Mouse (Mus musculus) cerebellum, adult 9-10 months (tissue): Measurements from ENCODE around the gene Yeats2.

Experiments
- DNase-seq: peaks from one replicate; pipeline ENCODE4 v3.0.0; 2022

Yeats2 gene

GRCm38 (mm10) chr16:20192043-20192442, 51.2 kb downstream of the Yeats2 start:
- DNase-seq = no peak

GRCm38 (mm10) chr16:20195546-20195945, 54.7 kb downstream of the Yeats2 start:
- DNase-seq = peak; percentile 6

GRCm38 (mm10) chr16:20196962-20197361, 56.1 kb downstream of the Yeats2 start:
- no peak for DNase-seq

- no peak for DNase-seq
These were observed 58.8 kb downstream of the Yeats2 start for GRCm38 (mm10) chr16:20199501-20200201.

GRCm38 (mm10) chr16:20213591-20214226, 72.8 kb downstream of the Yeats2 start:
- DNase-seq = peak; percentile 69

GRCm38 (mm10) chr16:20222726-20223125, 81.9 kb downstream of the Yeats2 start:
- DNase-seq = no peak

GRCm38 (mm10) chr16:20226676-20227075, 85.8 kb downstream of the Yeats2 start:
- DNase-seq = no peak

GRCm38 (mm10) chr16:20227504-20227903, 86.6 kb downstream of the Yeats2 start:
- DNase-seq = no peak

- no peak for DNase-seq
These were observed 87.3 kb downstream of the Yeats2 start for GRCm38 (mm10) chr16:20228167-20228566.

GRCm38 (mm10) chr16:20234406-20234805, 93.5 kb downstream of the Yeats2 start:
- no peak for DNase-seq

- DNase-seq = peak; percentile 67
These were observed 96.6 kb downstream of the Yeats2 start for GRCm38 (mm10) chr16:20237426-20237825.

- DNase-seq = peak; percentile 31
These were observed 97.8 kb downstream of the Yeats2 start for GRCm38 (mm10) chr16:20238646-20239045.

GRCm38 (mm10) chr16:20240468-20241414, 99.9 kb downstream of the Yeats2 start, which contains the start of gene Map6d1:
Gene Map6d1, minus strand, starts transcription at chr16:20241358.
- peak; percentile 78 for DNase-seq

GRCm38 (mm10) chr16:20247103-20247502, 106.2 kb downstream of the Yeats2 start:
- no peak for DNase-seq

- no peak for DNase-seq
These were observed 107.7 kb downstream of the Yeats2 start for GRCm38 (mm10) chr16:20248442-20249174.

GRCm38 (mm10) chr16:20257926-20258325, 117.1 kb downstream of the Yeats2 start:
- no peak for DNase-seq

GRCm38 (mm10) chr16:20265089-20265488, 124.2 kb downstream of the Yeats2 start:
- DNase-seq = no peak

- no peak for DNase-seq
These were observed 130.5 kb downstream of the Yeats2 start for GRCm38 (mm10) chr16:20271339-20271738.

- DNase-seq = no peak
These were observed 132.1 kb downstream of the Yeats2 start for GRCm38 (mm10) chr16:20272994-20273393.

GRCm38 (mm10) chr16:20279395-20279794, 138.5 kb downstream of the Yeats2 start:
- DNase-seq = no peak

- no peak for DNase-seq
These were observed 139.4 kb downstream of the Yeats2 start for GRCm38 (mm10) chr16:20280238-20280637.
